Mouse (Mus musculus) c-Kit-positive CD71-positive TER-119-negative erythroid progenitor cells, embryonic 14.5 days (primary cell): Measurements from ENCODE around the gene Abcd3.

Experiments used
- DNase-seq: peaks from one replicate; pipeline ENCODE4 v3.0.0-alpha.2; 2013; ENCODE audit warnings: low read depth

Abcd3 gene

DNA sequence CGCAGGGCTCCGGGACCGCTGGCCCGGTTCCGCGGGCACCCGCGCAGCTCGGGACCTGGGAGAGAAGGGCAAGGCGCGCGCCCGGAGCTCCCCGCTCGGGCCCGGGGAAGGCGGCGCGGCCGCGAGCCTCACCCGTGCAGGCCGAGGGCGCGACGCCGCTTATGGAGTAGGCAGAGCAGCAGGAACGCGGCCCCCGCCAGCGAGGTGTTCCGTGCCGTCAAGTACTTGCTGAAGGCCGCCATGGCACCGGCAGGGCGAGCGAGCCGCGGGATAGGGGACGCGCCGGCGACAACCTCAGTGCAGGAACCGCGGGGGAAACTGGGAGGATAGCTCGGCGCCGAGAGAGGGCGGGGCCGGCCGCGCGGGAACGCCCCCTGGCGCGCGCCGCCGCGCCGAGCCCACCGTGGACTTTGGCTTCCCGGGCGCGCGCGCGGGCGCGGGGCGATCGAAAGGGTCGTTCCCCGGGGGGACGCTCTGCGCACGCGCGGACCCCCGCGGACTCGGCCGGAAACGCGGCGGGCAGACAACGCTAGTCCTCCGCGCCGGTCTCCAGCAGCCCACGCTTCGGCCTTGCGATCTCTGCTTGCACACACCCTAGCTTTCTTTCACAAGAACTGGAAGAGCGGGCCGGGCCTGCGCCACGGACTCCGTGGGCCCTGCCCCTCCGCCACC lies at the start of gene Abcd3:
Gene Abcd3, minus strand, starts transcription at position 426 of the 672 bp plus-strand sequence.
- peak; percentile 46 for DNase-seq

GRCm38 (mm10) chr3:121859142-121859541 lies 44.0 kb upstream of the Abcd3 start:
- DNase-seq: no peak

DNA sequence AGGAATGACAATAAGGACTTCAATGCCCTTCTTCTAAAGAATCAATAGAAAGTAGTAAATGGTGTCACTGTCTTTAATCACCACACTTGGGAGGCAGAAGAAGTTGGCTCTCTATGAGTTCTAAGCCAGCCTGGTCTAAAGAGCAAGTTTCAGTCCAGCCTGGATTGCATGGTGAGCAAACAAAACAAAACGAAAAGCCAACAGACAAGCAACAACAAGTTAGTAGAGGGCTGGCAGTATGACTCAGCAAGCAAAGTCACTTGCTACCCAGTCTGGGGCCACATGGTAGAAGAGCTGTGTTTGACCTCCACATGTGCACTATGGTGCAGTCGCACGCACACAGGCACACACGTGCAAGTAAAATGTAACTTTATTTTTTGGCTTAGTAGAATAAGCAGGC lies 41.0 kb upstream of the Abcd3 start:
- no peak for DNase-seq

DNA sequence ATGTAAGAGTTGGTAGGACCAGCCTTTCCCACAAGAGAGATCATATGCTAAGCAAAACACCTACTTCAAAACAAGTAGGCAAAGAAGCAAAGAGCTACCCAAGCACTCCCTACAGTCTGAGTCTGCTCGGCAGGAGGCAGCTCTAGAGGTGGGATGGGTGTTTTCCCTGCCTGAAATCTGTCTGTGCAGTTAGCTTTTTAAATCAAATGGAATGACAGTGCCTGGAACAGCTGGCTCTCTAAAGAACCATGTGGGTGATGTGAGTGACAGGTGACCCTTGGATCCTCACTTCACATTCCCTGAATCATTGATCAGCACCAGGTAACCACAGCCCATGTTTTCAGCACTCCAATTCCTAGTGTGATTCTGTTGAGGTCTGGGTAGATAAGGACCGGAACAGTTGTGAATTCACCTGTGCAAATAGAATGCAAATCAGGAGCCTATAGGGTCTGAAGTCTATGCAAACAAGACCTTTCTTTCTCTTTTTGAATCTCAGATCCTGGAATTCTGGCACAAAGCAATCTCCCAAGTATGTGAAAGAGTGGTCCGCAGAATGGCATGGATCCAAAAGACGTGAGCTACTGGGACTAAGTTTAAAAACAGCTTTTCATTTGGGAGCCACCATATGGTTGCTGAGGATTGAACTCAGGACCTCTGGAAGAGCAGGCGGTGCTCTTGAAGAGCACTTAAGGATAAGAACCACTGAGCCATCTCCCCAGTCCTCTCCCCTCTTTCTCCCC lies 38.8 kb upstream of the Abcd3 start:
- no peak for DNase-seq

DNA sequence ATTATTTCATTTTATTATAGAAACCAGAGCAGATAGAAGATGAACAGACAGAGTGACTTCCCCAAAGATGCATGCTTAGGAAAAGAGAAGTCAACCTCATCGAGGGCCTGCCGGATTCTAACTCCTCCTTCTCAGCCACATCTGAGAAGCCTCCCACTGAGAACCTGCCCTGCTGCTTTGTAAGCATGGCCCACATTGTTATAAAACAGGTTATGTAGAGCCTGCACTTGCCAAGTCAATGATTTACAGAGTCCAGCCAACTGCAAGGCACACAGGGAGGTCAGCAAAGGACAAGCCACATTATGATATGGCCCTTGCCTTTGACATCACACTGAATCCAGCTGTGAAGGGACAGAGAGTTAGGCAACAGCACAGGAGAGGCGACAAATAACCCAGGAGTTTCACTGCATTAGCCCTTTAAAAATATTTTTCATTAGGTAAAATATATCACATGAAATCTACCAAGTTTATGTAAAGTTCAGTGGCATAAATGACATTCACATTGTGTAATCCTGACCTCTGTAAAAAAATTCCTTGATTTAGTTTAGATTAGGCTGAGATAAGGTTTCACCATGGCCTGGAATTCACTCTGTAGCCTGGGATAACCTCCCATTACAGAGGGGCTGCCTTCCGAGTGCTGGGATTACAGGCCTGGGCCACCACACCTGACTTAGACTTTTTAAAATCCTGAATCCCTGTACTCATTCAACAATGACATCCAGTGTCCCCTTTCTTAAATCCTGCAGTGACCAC lies 37.1 kb upstream of the Abcd3 start:
- no peak for DNase-seq

DNA sequence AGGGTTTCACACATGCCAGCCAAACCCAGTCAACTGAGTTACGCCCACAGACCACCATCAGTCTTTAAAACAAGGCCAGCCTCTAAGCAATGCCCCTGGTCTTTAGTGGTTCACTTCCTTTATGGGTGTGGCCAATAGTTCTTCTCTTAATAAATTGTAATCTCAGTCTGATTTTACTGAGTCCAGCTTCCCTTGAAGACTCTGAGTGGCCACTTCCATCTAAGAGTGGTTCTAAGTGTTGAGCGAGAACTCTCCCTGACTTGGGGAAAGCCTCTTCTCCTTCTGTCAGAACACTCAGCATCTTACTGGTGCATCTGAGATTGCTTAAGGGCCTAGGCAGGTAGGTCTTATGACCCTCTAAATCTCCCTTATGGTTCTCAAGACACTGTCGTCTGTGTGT lies 35.9 kb upstream of the Abcd3 start:
- DNase-seq: no peak

GRCm38 (mm10) chr3:121850381-121850780 lies 35.3 kb upstream of the Abcd3 start:
- DNase-seq: no peak

- no peak for DNase-seq
Measured at GRCm38 (mm10) chr3:121847296-121847695, 32.2 kb upstream of the Abcd3 start.

- no peak for DNase-seq
Measured at GRCm38 (mm10) chr3:121844658-121845057, 29.6 kb upstream of the Abcd3 start.

- no peak for DNase-seq
Measured at GRCm38 (mm10) chr3:121844013-121844412, 28.9 kb upstream of the Abcd3 start.

- no peak for DNase-seq
Measured at GRCm38 (mm10) chr3:121843254-121843653, 28.2 kb upstream of the Abcd3 start.

DNA sequence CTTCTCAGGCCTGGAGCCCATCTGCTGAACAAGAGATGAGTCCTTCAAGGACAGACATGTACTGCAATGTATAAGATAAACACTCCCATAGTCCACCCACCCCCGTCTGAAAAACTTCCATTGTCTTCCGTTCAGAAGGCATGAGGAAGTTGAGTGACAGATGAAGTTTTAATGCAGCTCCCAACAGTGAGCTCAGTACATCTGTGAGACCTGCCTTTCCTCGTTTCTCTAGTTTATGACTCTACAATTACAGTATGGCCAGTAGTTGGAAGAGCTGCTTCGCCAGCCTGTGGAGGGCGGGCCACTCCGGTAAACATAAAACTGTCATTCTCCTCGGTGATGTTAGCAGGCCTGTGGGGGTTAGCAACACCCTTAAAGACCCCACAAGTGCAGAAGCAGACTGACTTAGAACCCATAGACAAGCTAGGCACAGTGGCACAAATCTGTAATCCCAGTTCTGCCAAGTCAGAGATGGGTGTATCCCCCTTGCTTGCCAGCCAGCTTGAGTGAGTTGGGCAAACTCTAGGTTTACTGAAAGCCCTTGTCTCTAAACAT lies 27.3 kb upstream of the Abcd3 start:
- DNase-seq: no peak

GRCm38 (mm10) chr3:121841412-121842014 lies 26.4 kb upstream of the Abcd3 start:
- no peak for DNase-seq

DNA sequence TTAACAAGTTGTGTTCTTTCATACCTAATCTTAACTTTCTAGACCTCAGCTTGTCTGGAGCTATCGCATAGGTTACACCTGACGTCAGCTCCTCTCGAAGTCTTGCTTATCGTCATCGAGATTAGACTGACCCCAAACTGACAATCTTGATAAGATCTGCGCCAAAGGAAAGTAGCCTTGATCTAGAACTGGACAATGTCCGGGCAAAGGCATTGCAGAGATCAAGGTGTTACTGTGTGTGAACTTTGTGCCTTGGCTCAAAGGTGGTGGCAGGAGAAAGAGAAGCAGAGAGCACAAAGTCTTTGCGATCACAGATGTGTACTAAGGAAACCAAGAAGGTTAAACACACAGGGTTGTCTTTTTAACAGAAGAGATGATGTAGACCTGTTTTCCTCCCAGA lies 25.2 kb upstream of the Abcd3 start:
- DNase-seq: no peak

GRCm38 (mm10) chr3:121834732-121835131 lies 19.6 kb upstream of the Abcd3 start:
- no peak for DNase-seq

- DNase-seq: no peak
Measured at GRCm38 (mm10) chr3:121834250-121834649, 19.1 kb upstream of the Abcd3 start.

DNA sequence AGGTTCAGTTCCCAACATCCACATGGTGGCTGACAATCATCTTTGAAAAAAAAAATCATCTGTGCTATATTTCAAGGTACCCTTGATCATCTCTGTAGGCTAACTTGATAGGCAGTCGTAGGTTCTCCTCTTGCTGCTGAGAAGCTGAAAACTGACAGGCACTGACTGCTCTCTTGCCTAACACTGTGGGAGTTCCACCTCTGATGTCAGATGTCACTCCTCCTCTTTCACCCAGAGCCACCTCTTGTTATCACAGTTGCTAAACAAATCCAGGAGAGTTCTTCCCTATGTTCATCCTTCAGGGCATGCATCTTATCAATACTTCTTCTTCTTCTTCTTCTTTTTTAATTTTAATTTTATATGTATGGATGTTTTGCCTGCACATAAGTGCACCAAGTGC lies 10.0 kb upstream of the Abcd3 start:
- no peak for DNase-seq

DNA sequence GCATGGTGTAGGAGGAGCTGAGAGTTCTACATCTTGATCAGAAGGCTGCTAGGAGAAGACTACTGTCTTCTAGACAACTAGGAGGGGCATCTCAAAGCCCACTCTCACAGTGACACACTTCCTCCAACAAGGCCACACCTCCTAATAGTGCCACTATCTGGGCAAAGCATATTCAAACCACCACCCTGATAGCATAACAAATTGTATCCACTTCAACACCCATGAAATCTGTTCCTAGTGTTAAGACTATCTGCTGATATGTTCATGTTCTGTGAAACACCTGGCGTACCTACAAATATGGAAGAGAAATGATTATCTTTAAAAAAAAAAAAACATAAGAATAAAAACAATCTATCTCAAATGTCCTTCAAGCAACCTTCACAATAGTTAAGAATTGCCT lies 9.2 kb upstream of the Abcd3 start:
- DNase-seq: no peak

- DNase-seq: no peak
Measured at GRCm38 (mm10) chr3:121822643-121823042, 7.5 kb upstream of the Abcd3 start.

DNA sequence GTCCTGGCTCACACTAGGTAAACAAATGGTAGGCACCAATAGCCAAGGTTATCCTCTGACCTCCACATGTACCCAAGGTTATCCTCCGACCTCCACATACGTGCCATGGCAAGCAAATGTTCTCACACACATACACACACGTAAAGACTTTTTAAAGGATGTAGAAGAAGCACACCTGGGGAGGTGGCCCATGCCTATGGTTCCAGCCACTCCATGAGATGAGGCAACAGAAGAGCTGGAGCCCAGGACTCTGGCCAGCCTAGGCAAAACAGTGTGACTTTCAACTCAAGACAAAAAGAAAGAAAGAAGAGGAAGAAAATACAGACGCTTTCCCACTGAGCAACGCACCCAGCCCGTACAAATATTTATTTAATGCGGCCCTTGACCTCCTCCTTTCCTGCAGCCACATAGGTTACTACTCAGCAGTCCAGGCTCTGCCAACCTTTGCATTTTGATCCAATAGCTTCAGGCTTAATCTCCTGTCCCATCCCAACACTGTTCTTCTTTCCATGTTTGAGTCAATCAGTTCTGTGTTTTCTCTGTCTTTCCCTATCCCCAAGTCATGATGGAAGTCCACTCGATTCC lies 6.5 kb upstream of the Abcd3 start:
- no peak for DNase-seq

DNA sequence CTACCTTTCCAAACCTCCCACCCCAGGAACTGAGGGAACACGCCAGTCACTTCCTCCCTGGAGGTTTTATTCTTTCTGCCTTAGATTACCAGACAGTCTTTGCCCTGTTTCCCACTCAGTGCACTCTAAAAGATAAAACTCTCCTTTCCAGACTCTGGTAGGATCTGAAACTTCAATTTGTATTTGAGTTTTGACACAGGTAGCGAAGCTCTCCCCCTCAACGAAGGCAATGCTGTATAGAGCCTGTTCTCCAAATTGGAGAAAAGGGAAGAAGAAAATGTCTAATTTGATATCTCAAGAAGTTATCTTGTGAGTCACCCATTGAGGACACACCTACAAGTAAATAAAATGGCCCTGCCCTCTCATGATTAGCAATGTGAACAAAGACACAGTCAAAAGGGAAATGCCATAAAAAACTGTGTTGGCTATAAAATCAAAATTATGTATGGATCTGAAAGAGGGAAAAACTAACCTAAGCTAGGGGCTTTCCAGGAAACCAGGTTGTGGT lies 4.6 kb upstream of the Abcd3 start:
- DNase-seq: no peak
